Mouse (Mus musculus) bone marrow, adult 2 months (tissue): ENCODE measurements around the gene Nup205. TPM values are rescaled to one million over a fixed set of nuclear protein-coding genes. Genes with fewer than 3 reads are reported as not detected.

Source experiments
- H3K27ac ChIP-seq: fragments of 200-500 bp; 2 replicates; pipeline ENCODE4 v1.5.1; 2012; ENCODE audit warnings: low read depth, mild to moderate bottlenecking, control low read depth, inconsistent platforms, low read length; ENCODE audit not compliant: control insufficient read depth, poor library complexity, insufficient read depth
- H3K4me1 ChIP-seq: fragments of 200-500 bp; 2 replicates; pipeline ENCODE4 v1.6.1; 2011; ENCODE audit warnings: low read length; ENCODE audit not compliant: control insufficient read depth, insufficient read depth
- H3K4me3 ChIP-seq: fragments of 200-500 bp; replicated peaks from 2 replicates; pipeline ENCODE3; 2011; ENCODE audit warnings: mild to moderate bottlenecking, low read depth, low read length, control low read depth; ENCODE audit not compliant: control insufficient read depth
- CTCF ChIP-seq: fragments of 200-500 bp; IDR thresholded peaks from 2 replicates; pipeline ENCODE4 v1.5.1; 2011; ENCODE audit warnings: low read length, control low read depth; ENCODE audit not compliant: control insufficient read depth, insufficient read depth
- POLR2A ChIP-seq: fragments of 200-500 bp; IDR thresholded peaks from 2 replicates; pipeline ENCODE4 v1.6.1; 2011; ENCODE audit warnings: low read depth, mild to moderate bottlenecking, control low read depth, low read length, borderline replicate concordance; ENCODE audit not compliant: control insufficient read depth
- WGBS: fragments of 180-500 bp; shearing (Covaris S2); methylation state at CpG from one replicate; pipeline ENCODE4 v1.1.7; 2018; 5-methylcytosine and 5-hydroxymethylcytosine counted together
- polyA plus RNA-seq: library from polyadenylated mRNA; stranded (reverse); fragments of >200 nt; gene quantifications from 2 replicates; pipeline ENCODE4 v1.2.4, GENCODE M21; 2011; ENCODE audit warnings: low replicate concordance; ENCODE audit not compliant: missing spikeins, insufficient read depth, insufficient read length

Nup205 gene
- polyA plus RNA-seq, 1 experiment, result 19.0 TPM

- TF ChIP-seq CTCF, result no peak
- 52% methylated on average over 5 of the region's 5 CpGs for WGBS
- Histone ChIP-seq H3K4me3 (peak overlapping the region; percentile 52), H3K27ac (no peak overlapping the region), H3K4me1 (peaks cover 3% of the 10 kb centered on the region)
These were observed 76.3 kb downstream of the Nup205 start for GRCm38 (mm10) chr6:35253474-35253873.

- peaks cover 3% of the 10 kb centered on the region for H3K4me1 ChIP-seq
- TF ChIP-seq CTCF (no peak), POLR2A (0 out of 2 replicates have a peak, but pooled peaks have one; percentile 0)
- H3K4me3 ChIP-seq, result peak overlapping the region; percentile 52
- peak overlapping the region; percentile 81 for H3K27ac ChIP-seq
- 38% methylated on average over 9 of the region's 9 CpGs for WGBS
These were observed 77.1 kb downstream of the Nup205 start for GRCm38 (mm10) chr6:35254136-35254904.

- TF ChIP-seq POLR2A, result no peak
- no peak for TF ChIP-seq CTCF
- H3K4me3 ChIP-seq, result peak overlapping the region; percentile 51
- H3K4me1 ChIP-seq, result peaks cover 3% of the 10 kb centered on the region
- 68% methylated on average over 12 of the region's 12 CpGs for WGBS
- peak overlapping the region; percentile 81 for H3K27ac ChIP-seq
These were observed 77.8 kb downstream of the Nup205 start for GRCm38 (mm10) chr6:35255017-35255416.

DNA sequence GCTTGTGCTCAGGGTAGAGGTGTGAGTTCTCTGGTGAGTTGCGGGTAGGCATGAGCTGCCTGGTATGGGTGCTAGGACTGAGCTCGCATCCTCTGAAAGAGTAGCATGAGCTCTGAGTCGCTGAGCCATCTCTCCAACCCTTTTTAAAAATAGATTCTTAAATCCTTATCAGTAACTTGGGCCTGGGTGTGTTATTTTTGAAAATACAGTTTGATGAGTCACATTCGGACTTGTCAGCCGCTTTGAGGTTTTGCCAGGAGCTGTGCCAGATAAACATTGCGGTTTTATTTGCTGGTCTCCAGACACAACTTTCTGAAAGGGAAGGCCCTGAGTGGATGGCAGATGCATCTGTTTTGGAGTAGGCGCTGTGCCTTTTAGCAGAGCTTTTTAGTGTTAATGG is 79.5 kb downstream of the Nup205 start:
- H3K4me3 ChIP-seq, result no peak overlapping the region
- peaks cover 3% of the 10 kb centered on the region for H3K4me1 ChIP-seq
- TF ChIP-seq POLR2A, result no peak
- TF ChIP-seq CTCF, result no peak
- WGBS, result 14% methylated on average over 7 of the region's 7 CpGs
- H3K27ac ChIP-seq, result peak overlapping the region; percentile 38; the same call in 1 of the 2 replicates

- TF ChIP-seq POLR2A (no peak), CTCF (no peak)
- H3K4me3 ChIP-seq, result no peak overlapping the region
- WGBS, result 49% methylated on average over 13 of the region's 13 CpGs
- peaks cover 3% of the 10 kb centered on the region for H3K4me1 ChIP-seq
- H3K27ac ChIP-seq, result no peak overlapping the region
These were observed 80.5 kb downstream of the Nup205 start for GRCm38 (mm10) chr6:35257626-35258190.

- Histone ChIP-seq H3K27ac (no peak overlapping the region), H3K4me1 (peaks cover 3% of the 10 kb centered on the region), H3K4me3 (no peak overlapping the region)
- TF ChIP-seq POLR2A (no peak), CTCF (no peak)
- 70% methylated on average over 2 of the region's 2 CpGs for WGBS
These were observed 81.7 kb downstream of the Nup205 start for GRCm38 (mm10) chr6:35258922-35259321.

DNA sequence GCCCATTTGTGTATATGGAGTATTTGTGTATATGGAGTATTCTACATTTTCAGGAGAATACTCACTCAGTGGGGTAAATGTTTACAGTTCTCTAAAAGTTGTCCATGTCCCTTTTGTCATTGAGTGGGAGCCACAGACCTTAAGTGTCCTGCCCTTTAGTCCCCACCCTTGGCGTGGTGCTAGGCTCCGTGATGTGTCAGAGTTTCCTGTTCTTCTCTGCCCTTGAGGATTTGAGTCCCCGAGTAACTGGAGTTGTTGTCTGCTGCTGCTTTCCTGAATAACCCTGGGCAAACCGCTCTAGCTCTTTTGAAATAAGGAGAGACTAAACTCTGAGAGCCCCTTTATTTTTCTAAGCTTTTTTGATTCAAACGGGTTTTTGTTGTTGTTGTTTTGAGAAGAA is 82.3 kb downstream of the Nup205 start:
- H3K4me1 ChIP-seq, result peaks cover 3% of the 10 kb centered on the region
- H3K4me3 ChIP-seq, result no peak overlapping the region
- no peak overlapping the region for H3K27ac ChIP-seq
- TF ChIP-seq CTCF, result no peak
- no peak for TF ChIP-seq POLR2A
- 57% methylated on average over 5 of the region's 5 CpGs for WGBS

- Histone ChIP-seq H3K27ac (no peak overlapping the region), H3K4me1 (no peaks in the 10 kb centered on the region; the same call in 1 of the 2 replicates), H3K4me3 (no peak overlapping the region)
- no peak for TF ChIP-seq CTCF
- no peak for TF ChIP-seq POLR2A
- 82% methylated on average over 7 of the region's 7 CpGs for WGBS
These were observed 83.3 kb downstream of the Nup205 start for GRCm38 (mm10) chr6:35260531-35260930.
